Mouse (Mus musculus) layer of hippocampus, adult 11-12 months (tissue): ENCODE measurements around the gene Apba2.

Experiments used
- DNase-seq: peaks from one replicate; pipeline ENCODE4 v3.0.0; 2022; ENCODE audit warnings: low spot score

Gene Apba2

GRCm38 (mm10) chr7:64728181-64728591, 226.7 kb downstream of the Apba2 start:
- peak; percentile 58 for DNase-seq

- DNase-seq, result no peak
Observed at GRCm38 (mm10) chr7:64728816-64729215, 227.3 kb downstream of the Apba2 start.

- peak; percentile 67 for DNase-seq
Observed at GRCm38 (mm10) chr7:64729785-64730184, 228.3 kb downstream of the Apba2 start.

- no peak for DNase-seq
Observed at GRCm38 (mm10) chr7:64739131-64739530, 237.6 kb downstream of the Apba2 start.

GRCm38 (mm10) chr7:64741333-64742307, 240.1 kb downstream of the Apba2 start:
- DNase-seq, result peak; percentile 88

- no peak for DNase-seq
Observed at GRCm38 (mm10) chr7:64743610-64744009, 242.1 kb downstream of the Apba2 start.

GRCm38 (mm10) chr7:64751465-64751864, 250.0 kb downstream of the Apba2 start:
- peak; percentile 66 for DNase-seq

- DNase-seq, result peak; percentile 71
Observed at GRCm38 (mm10) chr7:64752133-64752532, 250.6 kb downstream of the Apba2 start.

- no peak for DNase-seq
Observed at GRCm38 (mm10) chr7:64753678-64754077, 252.2 kb downstream of the Apba2 start.

- no peak for DNase-seq
Observed at GRCm38 (mm10) chr7:64754161-64754560, 252.7 kb downstream of the Apba2 start.

GRCm38 (mm10) chr7:64755141-64755540, 253.6 kb downstream of the Apba2 start:
- no peak for DNase-seq

GRCm38 (mm10) chr7:64765595-64765994, 264.1 kb downstream of the Apba2 start:
- DNase-seq, result no peak

GRCm38 (mm10) chr7:64769768-64770167, 268.3 kb downstream of the Apba2 start:
- no peak for DNase-seq

- DNase-seq, result no peak
Observed at GRCm38 (mm10) chr7:64770779-64771390, 269.4 kb downstream of the Apba2 start.

GRCm38 (mm10) chr7:64773465-64773864, 272.0 kb downstream of the Apba2 start:
- DNase-seq, result no peak

- DNase-seq, result no peak
Observed at GRCm38 (mm10) chr7:64776708-64777489, 275.4 kb downstream of the Apba2 start.

- DNase-seq, result peak; percentile 65
Observed at GRCm38 (mm10) chr7:64779501-64779900, 278.0 kb downstream of the Apba2 start.

- DNase-seq, result no peak
Observed at GRCm38 (mm10) chr7:64785040-64785439, 283.5 kb downstream of the Apba2 start.

GRCm38 (mm10) chr7:64791145-64791544, 289.6 kb downstream of the Apba2 start:
- no peak for DNase-seq

GRCm38 (mm10) chr7:64792031-64792430, 290.5 kb downstream of the Apba2 start:
- no peak for DNase-seq

- no peak for DNase-seq
Observed at GRCm38 (mm10) chr7:64795554-64795953, 294.0 kb downstream of the Apba2 start.
